Mouse (Mus musculus) liver, postnatal 0 days (tissue): Measurements from ENCODE around the gene Rbm10.

Experiments used
- CTCF ChIP-seq: sonication (generic); IDR thresholded peaks from 2 replicates; pipeline ENCODE4 v1.5.1; 2016; ENCODE audit warnings: antibody characterized with exemption, low read depth
- EP300 ChIP-seq: IDR thresholded peaks from 2 replicates; pipeline ENCODE4 v1.6.1; 2016; ENCODE audit warnings: antibody characterized with exemption, low read depth, mild to moderate bottlenecking

GRCm38 (mm10) chrX:20571024-20571423 is 46.3 kb upstream of the Rbm10 start:
- TF ChIP-seq EP300 (no peak), CTCF (no peak)
